20 mouse cellular contexts compared by ENCODE assay signal in the genomic region with DNA sequence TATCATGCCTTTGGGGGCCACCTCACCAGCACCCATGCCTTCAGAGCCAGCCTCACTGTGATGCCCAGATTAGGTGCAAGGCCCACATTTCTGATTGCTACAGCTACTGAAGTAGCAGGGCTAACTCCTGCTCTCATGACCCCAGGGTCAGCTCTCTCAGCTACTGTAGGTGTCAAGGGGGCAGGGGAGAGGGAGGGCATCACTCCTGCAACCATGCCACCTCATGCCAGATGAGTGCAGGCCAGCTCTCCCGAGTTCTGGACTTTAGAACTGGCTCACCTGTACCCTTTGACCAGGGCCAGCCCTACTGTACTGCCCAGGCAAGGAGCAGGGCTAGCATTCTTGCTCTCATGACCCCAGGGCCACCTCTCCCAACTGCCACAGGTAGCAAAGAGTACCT. TPM values are rescaled to one million over a fixed set of nuclear protein-coding genes. Genes with fewer than 3 reads are reported as not detected.
DNase-seq lines count a peak whose midpoint lies in the region; ATAC-seq and TF ChIP-seq lines count a peak whose summit lies in the region.
"Had no signal": no experiment of that assay in that cellular context is flagged by ENCODE, and none has a peak within 500 bp of the region (broad histone marks: within the 10 kb centered on the region; RNA-seq: fewer than 3 reads in every experiment).

No protein-coding gene starts in this region.

- H3K27me3 ChIP-seq in kidney, adult 2 months (replicated peaks; ENCODE audit: control insufficient read depth, insufficient read depth, low read length): no peaks in the 10 kb centered on the region
- H3K27me3 ChIP-seq in kidney, embryonic 16.5 days (ENCODE audit: insufficient read depth, low read length): no peaks in the 10 kb centered on the region
- no peaks in the 10 kb centered on the region for H3K27me3 ChIP-seq in liver, postnatal 0 days (ENCODE audit: insufficient read depth, low read length)
- H3K27me3 ChIP-seq in forebrain, embryonic 10.5 days (ENCODE audit: poor library complexity, severe bottlenecking): no peaks in the 10 kb centered on the region
- H3K27me3 ChIP-seq: embryonic facial prominence, embryonic 13.5 days; heart, embryonic 13.5 days; midbrain, embryonic 12.5 days; neural tube, embryonic 13.5 days had no signal

- no peak overlapping the region for H3K4me2 ChIP-seq in kidney, embryonic 16.5 days (replicated peaks; ENCODE audit: low read depth, low read length)
- H3K4me2 ChIP-seq in liver, postnatal 0 days (ENCODE audit: low read depth, low read length): no peak overlapping the region
- H3K4me2 ChIP-seq: embryonic facial prominence, embryonic 13.5 days; heart, embryonic 13.5 days; lung, embryonic 14.5 days; midbrain, embryonic 12.5 days; neural tube, embryonic 13.5 days had no signal

- peaks cover under 1% of the 10 kb centered on the region; the same call in 1 of the 2 replicates for H3K36me3 ChIP-seq in kidney, adult 2 months (ENCODE audit: control insufficient read depth, insufficient read depth, low read length)
- peaks cover 24% of the 10 kb centered on the region; the same call in 1 of the 2 replicates for H3K36me3 ChIP-seq in kidney, embryonic 16.5 days (ENCODE audit: insufficient read depth, low read length)
- peaks cover 28% of the 10 kb centered on the region for H3K36me3 ChIP-seq in liver, postnatal 0 days (replicated peaks; ENCODE audit: insufficient read depth, low read length)
- H3K36me3 ChIP-seq in forebrain, embryonic 10.5 days (replicated peaks): peaks cover 74% of the 10 kb centered on the region

- WGBS in kidney, adult 2 months: 38% methylated on average over 1 of the region's 1 CpGs
- WGBS in kidney, embryonic 16.5 days: 81% methylated on average over 1 of the region's 1 CpGs
- 53% methylated on average over 1 of the region's 1 CpGs for whole genome bisulfite sequencing in liver, postnatal 0 days (ENCODE audit: insufficient replicate concordance)
- 93% methylated on average over 1 of the region's 1 CpGs for WGBS in forebrain, embryonic 10.5 days

- H3K9ac ChIP-seq in kidney, embryonic 16.5 days (replicated peaks; ENCODE audit: low read length): no peak overlapping the region
- no peak overlapping the region for H3K9ac ChIP-seq in liver, postnatal 0 days (replicated peaks)
- H3K9ac ChIP-seq: embryonic facial prominence, embryonic 13.5 days; heart, embryonic 13.5 days; lung, embryonic 14.5 days; midbrain, embryonic 12.5 days; neural tube, embryonic 13.5 days had no signal

- TF ChIP-seq POLR2A in kidney, adult 2 months (IDR thresholded peaks at IDR 0.05; ENCODE audit: low read depth, low read length): no peak

- no peak overlapping the region for H3K27ac ChIP-seq in kidney, adult 2 months (ENCODE audit: insufficient read depth, low read depth, low read length)
- no peak overlapping the region for H3K27ac ChIP-seq in kidney, embryonic 16.5 days (ENCODE audit: low read length)
- H3K27ac ChIP-seq in liver, postnatal 0 days (ENCODE audit: low read depth): no peak overlapping the region
- no peak overlapping the region for H3K27ac ChIP-seq in forebrain, embryonic 10.5 days
- H3K27ac ChIP-seq: embryonic facial prominence, embryonic 13.5 days; heart, embryonic 13.5 days; macrophage; midbrain, embryonic 12.5 days; neural tube, embryonic 13.5 days had no signal

- H3K4me1 ChIP-seq in kidney, adult 2 months (ENCODE audit: control insufficient read depth, insufficient read depth, low read length): peaks cover 6% of the 10 kb centered on the region; the same call in 1 of the 2 replicates
- 0 out of 2 replicates have a peak, but pooled peaks cover 4% of the 10 kb centered on the region for H3K4me1 ChIP-seq in kidney, embryonic 16.5 days (ENCODE audit: insufficient read depth, low read length)
- no peaks in the 10 kb centered on the region for H3K4me1 ChIP-seq in liver, postnatal 0 days (ENCODE audit: insufficient read depth)
- H3K4me1 ChIP-seq in forebrain, embryonic 10.5 days: no peaks in the 10 kb centered on the region
- H3K4me1 ChIP-seq: heart, embryonic 13.5 days; midbrain, embryonic 12.5 days; neural tube, embryonic 13.5 days had no signal

- TF ChIP-seq CTCF in kidney, adult 2 months (conservative IDR thresholded peaks at IDR 0.05; ENCODE audit: insufficient read depth, insufficient read length, low read depth, low read length): no peak
- no peak for TF ChIP-seq CTCF in liver, postnatal 0 days (IDR thresholded peaks at IDR 0.05; ENCODE audit: low read depth)

- H3K4me3 ChIP-seq in kidney, adult 2 months (ENCODE audit: insufficient read depth, low read depth, low read length): no peak overlapping the region
- no peak overlapping the region for H3K4me3 ChIP-seq in kidney, embryonic 16.5 days (ENCODE audit: low read length)
- H3K4me3 ChIP-seq in liver, postnatal 0 days (ENCODE audit: low read depth, low read length): no peak overlapping the region
- no peak overlapping the region for H3K4me3 ChIP-seq in forebrain, embryonic 10.5 days
- H3K4me3 ChIP-seq: embryonic facial prominence, embryonic 13.5 days; heart, embryonic 13.5 days; midbrain, embryonic 12.5 days; neural tube, embryonic 13.5 days had no signal

- TF ChIP-seq EP300 in liver, postnatal 0 days (IDR thresholded peaks at IDR 0.05; ENCODE audit: low read depth): no peak

- DNase-seq in heart, adult 11 months: peak; percentile 85
- DNase-seq in heart, postnatal 14 days: no peak
- DNase-seq in kidney, adult 2 months: peak; percentile 85
- no peak for DNase-seq in liver, postnatal 0 days
- DNase-seq in forebrain, embryonic 10.5 days (ENCODE audit: extremely low spot score, low spot score): no peak
- DNase-seq in thymus, postnatal 36 days: no peak
- DNase-seq: adrenal gland, postnatal 10 days; cerebellum, adult 9-11 months; lung, embryonic 14.5 days; spleen, adult 18-20 months; thymus, adult 2 months had no signal

- H3K9me3 ChIP-seq in kidney, embryonic 16.5 days (ENCODE audit: low read length): no peaks in the 10 kb centered on the region
- no peaks in the 10 kb centered on the region for H3K9me3 ChIP-seq in liver, postnatal 0 days (ENCODE audit: low read length)
- H3K9me3 ChIP-seq in forebrain, embryonic 10.5 days: no peaks in the 10 kb centered on the region
- H3K9me3 ChIP-seq: embryonic facial prominence, embryonic 13.5 days; G1E; heart, embryonic 13.5 days; midbrain, embryonic 12.5 days; neural tube, embryonic 13.5 days had no signal

- intact Hi-C loops in heart, postnatal 14 days (cut with DNase I): no loop called here

- no peak for ATAC-seq in kidney, embryonic 16.5 days (ENCODE audit: low FRiP score, low TSS enrichment)
- ATAC-seq in erythroblast, adult 5-6 weeks (replicated peaks; ENCODE audit: low FRiP score, poor library complexity, severe bottlenecking): peak; percentile 52; the same call in 1 of the 2 replicates
- ATAC-seq in liver, postnatal 0 days: peak; percentile 25; the same call in 1 of the 2 replicates
- ATAC-seq: activated CD4-positive, CD25-positive, alpha-beta regulatory T cell, adult 4 months had no signal

RNA-seq across cellular contexts. Expression of gene Il18bp, which starts 35.8 kb away (rescaled TPM):
- total RNA-seq in heart, postnatal 14 days (2021): 1 to 10 TPM; 5.1 to 6.4 TPM
- polyA plus RNA-seq in kidney, adult 2 months (2012; rRNA removed): 18.9 and 22.9 TPM in 2 replicates
- 3.0 and 3.3 TPM in 2 replicates for polyA plus RNA-seq in kidney, embryonic 16.5 days (2015; fragmentation: Nextera tagmentation; extraction: Ambion mirVana)
- total RNA-seq in erythroblast, adult 5-6 weeks (2015; ENCODE audit: low replicate concordance): 7.7 TPM in 1 of 2 replicates, not detected in the other
- 5.4 and 9.0 TPM in 2 replicates for total RNA-seq in erythroblast, adult 5-6 weeks (2017; ENCODE audit: low replicate concordance)
- polyA plus RNA-seq in liver, postnatal 0 days (2015; fragmentation: Nextera tagmentation; extraction: Ambion mirVana): 37.7 and 40.6 TPM in 2 replicates
- polyA plus RNA-seq in forebrain, embryonic 10.5 days (2016; fragmentation: Nextera tagmentation; extraction: Ambion mirVana): 3.9 TPM in 2 replicates

RNA-seq across cellular contexts. Expression of gene Numa1, which starts 48.8 kb away (rescaled TPM):
- 10 to 100 TPM; 90.0 to 95.3 TPM for total RNA-seq in heart, postnatal 14 days (2021)
- 71.8 and 77.5 TPM in 2 replicates for polyA plus RNA-seq in kidney, adult 2 months (2012; rRNA removed)
- polyA plus RNA-seq in kidney, embryonic 16.5 days (2015; fragmentation: Nextera tagmentation; extraction: Ambion mirVana): 72.1 and 75.6 TPM in 2 replicates
- 22.3 and 42.0 TPM in 2 replicates for total RNA-seq in erythroblast, adult 5-6 weeks (2015; ENCODE audit: low replicate concordance)
- 64.5 and 110 TPM in 2 replicates for total RNA-seq in erythroblast, adult 5-6 weeks (2017; ENCODE audit: low replicate concordance)
- polyA plus RNA-seq in liver, postnatal 0 days (2015; fragmentation: Nextera tagmentation; extraction: Ambion mirVana): 14.1 and 17.2 TPM in 2 replicates
- 95.7 and 96.0 TPM in 2 replicates for polyA plus RNA-seq in forebrain, embryonic 10.5 days (2016; fragmentation: Nextera tagmentation; extraction: Ambion mirVana)

RNA-seq across cellular contexts. Expression of gene Lrrc51, which starts 49.0 kb away (rescaled TPM):
- 1 to 10 TPM; 2.9 to 3.9 TPM for total RNA-seq in heart, postnatal 14 days (2021)
- 19.6 and 21.6 TPM in 2 replicates for polyA plus RNA-seq in kidney, adult 2 months (2012; rRNA removed)
- polyA plus RNA-seq in kidney, embryonic 16.5 days (2015; fragmentation: Nextera tagmentation; extraction: Ambion mirVana): 10.8 and 13.9 TPM in 2 replicates
- total RNA-seq in erythroblast, adult 5-6 weeks (2015; ENCODE audit: low replicate concordance): not detected in 2 replicates
- total RNA-seq in erythroblast, adult 5-6 weeks (2017; ENCODE audit: low replicate concordance): not detected in 2 replicates
- 2.5 and 3.1 TPM in 2 replicates for polyA plus RNA-seq in liver, postnatal 0 days (2015; fragmentation: Nextera tagmentation; extraction: Ambion mirVana)
- 10.1 and 11.9 TPM in 2 replicates for polyA plus RNA-seq in forebrain, embryonic 10.5 days (2016; fragmentation: Nextera tagmentation; extraction: Ambion mirVana)

Comparison
In these comparisons a context has a peak if more than half of its experiments do, and no peak if none do; other contexts are left out.
1. DNase-seq: peak in heart, adult 11 months (single experiment) and kidney, adult 2 months (single experiment); none in heart, postnatal 14 days (0 of 2), liver, postnatal 0 days (single experiment), forebrain, embryonic 10.5 days (single experiment) and thymus, postnatal 36 days (0 of 2).